Comparison of ENCODE assay signal across 11 mouse cellular contexts in the genomic region with DNA sequence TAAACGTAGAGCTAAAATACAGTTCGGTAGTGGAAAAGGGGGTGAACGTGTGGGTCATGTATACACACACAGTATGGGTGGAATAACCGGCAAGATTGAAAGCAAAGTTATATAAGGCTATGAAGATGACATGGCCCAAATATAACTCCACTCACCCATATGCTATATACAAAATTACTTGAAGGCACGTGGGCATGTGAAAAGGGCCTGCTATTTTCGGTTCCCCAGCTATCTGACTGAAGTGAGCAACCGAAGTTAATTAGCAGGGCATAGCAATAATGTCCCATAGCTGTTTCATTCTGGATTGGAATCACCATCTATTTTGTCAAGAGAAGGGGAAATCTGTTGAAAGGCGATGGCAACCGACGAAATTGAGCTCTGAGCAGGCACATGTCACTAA. TPM values are rescaled to one million over a fixed set of nuclear protein-coding genes. Genes with fewer than 3 reads are reported as not detected.
A peak's percentile ranks its signal among the peaks of the same experiment; 100 is the strongest.
DNase-seq lines count a peak whose midpoint lies in the region; ATAC-seq lines count a peak whose summit lies in the region.
"Had no signal": no experiment of that assay in that cellular context is flagged by ENCODE, and none has a peak within 500 bp of the region (broad histone marks: within the 10 kb centered on the region; RNA-seq: fewer than 3 reads in every experiment).

No protein-coding gene starts in this region.

- H3K4me3 ChIP-seq in heart, embryonic 13.5 days, result peak overlapping the region; percentile 61
- H3K4me3 ChIP-seq in midbrain, embryonic 10.5 days, result peak overlapping the region; percentile 75
- H3K4me3 ChIP-seq in midbrain, embryonic 16.5 days (ENCODE audit: low read depth, low read length), result no peak overlapping the region
- H3K4me3 ChIP-seq in hindbrain, embryonic 14.5 days (replicated peaks; ENCODE audit: low read length), result peak overlapping the region; percentile 49
- peak overlapping the region; percentile 68 for H3K4me3 ChIP-seq in neural tube, embryonic 13.5 days

- H3K9me3 ChIP-seq in heart, embryonic 13.5 days, result 0 out of 2 replicates have a peak, but pooled peaks cover 5% of the 10 kb centered on the region
- H3K9me3 ChIP-seq in midbrain, embryonic 10.5 days (replicated peaks), result peaks cover 5% of the 10 kb centered on the region; the same call in 1 of the 2 replicates
- no peaks in the 10 kb centered on the region for H3K9me3 ChIP-seq in midbrain, embryonic 16.5 days (replicated peaks; ENCODE audit: control insufficient read depth, low read length, poor library complexity, severe bottlenecking)
- no peaks in the 10 kb centered on the region for H3K9me3 ChIP-seq in hindbrain, embryonic 14.5 days (ENCODE audit: control insufficient read depth, low read length)
- no peaks in the 10 kb centered on the region for H3K9me3 ChIP-seq in neural tube, embryonic 13.5 days

- no peaks in the 10 kb centered on the region for H3K36me3 ChIP-seq in heart, embryonic 13.5 days
- H3K36me3 ChIP-seq in midbrain, embryonic 10.5 days, result peaks cover 5% of the 10 kb centered on the region
- H3K36me3 ChIP-seq in midbrain, embryonic 16.5 days (ENCODE audit: control insufficient read depth, insufficient read depth, low read length), result no peaks in the 10 kb centered on the region
- no peaks in the 10 kb centered on the region for H3K36me3 ChIP-seq in hindbrain, embryonic 14.5 days (replicated peaks; ENCODE audit: control insufficient read depth, insufficient read depth)
- no peaks in the 10 kb centered on the region for H3K36me3 ChIP-seq in neural tube, embryonic 13.5 days

- 59% methylated on average over 10 of the region's 10 CpGs for WGBS in heart, embryonic 13.5 days
- 40% methylated on average over 10 of the region's 10 CpGs for WGBS in midbrain, embryonic 10.5 days
- 49% methylated on average over 10 of the region's 10 CpGs for WGBS in midbrain, embryonic 16.5 days
- 52% methylated on average over 10 of the region's 10 CpGs for WGBS in hindbrain, embryonic 14.5 days
- 27% methylated on average over 10 of the region's 10 CpGs for WGBS in neural tube, embryonic 13.5 days

- peaks cover 16% of the 10 kb centered on the region for H3K4me1 ChIP-seq in heart, embryonic 13.5 days
- H3K4me1 ChIP-seq in midbrain, embryonic 10.5 days, result peaks cover 32% of the 10 kb centered on the region
- H3K4me1 ChIP-seq in midbrain, embryonic 16.5 days (ENCODE audit: control insufficient read depth, insufficient read depth, low read length), result peaks cover 14% of the 10 kb centered on the region; the same call in 1 of the 2 replicates
- H3K4me1 ChIP-seq in hindbrain, embryonic 14.5 days (replicated peaks; ENCODE audit: control insufficient read depth, insufficient read depth, low read length), result 0 out of 2 replicates have a peak, but pooled peaks cover 4% of the 10 kb centered on the region
- peaks cover 26% of the 10 kb centered on the region for H3K4me1 ChIP-seq in neural tube, embryonic 13.5 days (replicated peaks)

- peak overlapping the region; percentile 30; the same call in 1 of the 2 replicates for H3K9ac ChIP-seq in heart, embryonic 13.5 days
- H3K9ac ChIP-seq in midbrain, embryonic 16.5 days (ENCODE audit: low read depth, low read length), result no peak overlapping the region
- no peak overlapping the region for H3K9ac ChIP-seq in hindbrain, embryonic 14.5 days
- peak overlapping the region; percentile 74 for H3K9ac ChIP-seq in neural tube, embryonic 13.5 days

- H3K27ac ChIP-seq in heart, embryonic 13.5 days (replicated peaks), result no peak overlapping the region
- no peak overlapping the region for H3K27ac ChIP-seq in midbrain, embryonic 10.5 days (replicated peaks)
- H3K27ac ChIP-seq in midbrain, embryonic 16.5 days (ENCODE audit: low read length), result no peak overlapping the region
- no peak overlapping the region for H3K27ac ChIP-seq in hindbrain, embryonic 14.5 days
- no peak overlapping the region for H3K27ac ChIP-seq in neural tube, embryonic 13.5 days (replicated peaks)

- H3K4me2 ChIP-seq in heart, embryonic 13.5 days, result peak overlapping the region; percentile 97
- H3K4me2 ChIP-seq in midbrain, embryonic 16.5 days (ENCODE audit: low read length), result no peak overlapping the region
- peak overlapping the region; percentile 95 for H3K4me2 ChIP-seq in hindbrain, embryonic 14.5 days (replicated peaks)
- H3K4me2 ChIP-seq in neural tube, embryonic 13.5 days, result peak overlapping the region; percentile 96

- peaks cover 24% of the 10 kb centered on the region for H3K27me3 ChIP-seq in heart, embryonic 13.5 days (replicated peaks)
- H3K27me3 ChIP-seq in midbrain, embryonic 10.5 days (ENCODE audit: low read depth, poor library complexity, severe bottlenecking), result peaks cover 29% of the 10 kb centered on the region
- peaks cover 11% of the 10 kb centered on the region for H3K27me3 ChIP-seq in midbrain, embryonic 16.5 days (ENCODE audit: control insufficient read depth, insufficient read depth, low read depth, low read length)
- H3K27me3 ChIP-seq in hindbrain, embryonic 14.5 days (ENCODE audit: control insufficient read depth, insufficient read depth, low read length), result peaks cover 17% of the 10 kb centered on the region
- H3K27me3 ChIP-seq in neural tube, embryonic 13.5 days, result 0 out of 2 replicates have a peak, but pooled peaks cover 8% of the 10 kb centered on the region

- no peak for DNase-seq in heart, adult 9 months (ENCODE audit: low spot score in 2 of 2)
- no peak for DNase-seq in midbrain, embryonic 10.5 days (ENCODE audit: low spot score)
- DNase-seq in hindbrain, embryonic 14.5 days (ENCODE audit: low spot score), result no peak
- no peak for DNase-seq in urinary bladder, postnatal 4 days (ENCODE audit: low spot score in 2 of 2)
- no peak for DNase-seq in cerebellum, adult 11-12 months
- DNase-seq: thymus, postnatal 36 days had no signal

- no peak for ATAC-seq in heart, embryonic 13.5 days (ENCODE audit: extremely low read depth, insufficient number of reproducible peaks, low FRiP score, low TSS enrichment)
- no peak for ATAC-seq in midbrain, embryonic 16.5 days
- no peak for ATAC-seq in hindbrain, embryonic 14.5 days (ENCODE audit: low FRiP score)
- no peak for ATAC-seq in neural tube, embryonic 13.5 days (ENCODE audit: low read depth)
- ATAC-seq: CD4-positive, CD25-positive, alpha-beta regulatory T cell, adult 4 months; inflammation-experienced regulatory T-cells, adult 6 months had no signal

RNA-seq across cellular contexts. Expression of gene Frzb, which starts 1.9 kb away (rescaled TPM):
- 6.4 and 7.5 TPM in 2 replicates for polyA plus RNA-seq in heart, embryonic 13.5 days (2015; fragmentation: Nextera tagmentation; extraction: Ambion mirVana)
- 13.3 and 21.7 TPM in 2 replicates for polyA plus RNA-seq in midbrain, embryonic 10.5 days (2016; fragmentation: Nextera tagmentation; extraction: Ambion mirVana)
- 2.2 and 5.1 TPM in 2 replicates for polyA plus RNA-seq in midbrain, embryonic 16.5 days (2015; fragmentation: Nextera tagmentation; extraction: Ambion mirVana)
- polyA plus RNA-seq in hindbrain, embryonic 14.5 days (2014; fragmentation: Nextera tagmentation; extraction: Ambion mirVana), result 16.6 and 19.1 TPM in 2 replicates
- 25.6 and 26.0 TPM in 2 replicates for polyA plus RNA-seq in neural tube, embryonic 13.5 days (2015; fragmentation: Nextera tagmentation; extraction: Ambion mirVana)
- polyA plus RNA-seq: CD4-positive, CD25-positive, alpha-beta regulatory T cell, adult 4 months; inflammation-experienced regulatory T-cells, adult 6 months had no signal

Comparison
In these comparisons a context has a peak if more than half of its experiments do, and no peak if none do; other contexts are left out.
1. H3K9ac ChIP-seq: peak in heart, embryonic 13.5 days (single experiment) and neural tube, embryonic 13.5 days (single experiment); none in midbrain, embryonic 16.5 days (single experiment) and hindbrain, embryonic 14.5 days (single experiment).